Mouse (Mus musculus) urinary bladder, adult 18-20 months (tissue): ENCODE data around the gene Ube2k.

ENCODE experiments used
- DNase-seq, 2 experiments: peaks; one replicate each; pipeline ENCODE4 v3.0.0; 2022; ENCODE audit warnings: low spot score in 2 of 2, mixed read lengths in 2 of 2

Gene Ube2k

GRCm38 (mm10) chr5:65538121-65538520, 1.1 kb downstream of the Ube2k start:
- no peak for DNase-seq

- DNase-seq: no peak
These were observed 1.8 kb downstream of the Ube2k start for GRCm38 (mm10) chr5:65538829-65539228.

GRCm38 (mm10) chr5:65539786-65540185, 2.8 kb downstream of the Ube2k start:
- no peak for DNase-seq

GRCm38 (mm10) chr5:65541889-65542288, 4.9 kb downstream of the Ube2k start:
- DNase-seq: no peak

GRCm38 (mm10) chr5:65543491-65543890, 6.5 kb downstream of the Ube2k start:
- no peak for DNase-seq

GRCm38 (mm10) chr5:65544616-65545015, 7.6 kb downstream of the Ube2k start:
- no peak for DNase-seq

GRCm38 (mm10) chr5:65549677-65550076, 12.6 kb downstream of the Ube2k start:
- DNase-seq: no peak

- DNase-seq: no peak
These were observed 20.1 kb downstream of the Ube2k start for GRCm38 (mm10) chr5:65557109-65557508.

- DNase-seq: no peak
These were observed 24.3 kb downstream of the Ube2k start for GRCm38 (mm10) chr5:65561125-65561893.

GRCm38 (mm10) chr5:65565486-65565885, 28.5 kb downstream of the Ube2k start:
- DNase-seq: no peak

- no peak for DNase-seq
These were observed 37.8 kb downstream of the Ube2k start for GRCm38 (mm10) chr5:65574876-65575275.

GRCm38 (mm10) chr5:65575896-65576295, 38.9 kb downstream of the Ube2k start:
- DNase-seq: no peak

- no peak for DNase-seq
These were observed 41.5 kb downstream of the Ube2k start for GRCm38 (mm10) chr5:65578545-65578944.

- DNase-seq: no peak
These were observed 49.3 kb downstream of the Ube2k start for GRCm38 (mm10) chr5:65586291-65586690.

GRCm38 (mm10) chr5:65590199-65590598, 53.2 kb downstream of the Ube2k start:
- DNase-seq: no peak

- no peak for DNase-seq
These were observed 55.4 kb downstream of the Ube2k start for GRCm38 (mm10) chr5:65592421-65592820.

- DNase-seq: no peak
These were observed 62.6 kb downstream of the Ube2k start for GRCm38 (mm10) chr5:65599681-65600080.

GRCm38 (mm10) chr5:65606820-65607219, 69.8 kb downstream of the Ube2k start:
- DNase-seq: no peak

- DNase-seq: no peak
These were observed 72.7 kb downstream of the Ube2k start for GRCm38 (mm10) chr5:65609769-65610168.

- no peak for DNase-seq
These were observed 73.5 kb downstream of the Ube2k start for GRCm38 (mm10) chr5:65610541-65610940.

- DNase-seq: no peak
These were observed 76.3 kb downstream of the Ube2k start for GRCm38 (mm10) chr5:65613152-65613924.

- no peak for DNase-seq
These were observed 87.3 kb downstream of the Ube2k start for GRCm38 (mm10) chr5:65624340-65624739.

- no peak for DNase-seq
These were observed 101.9 kb downstream of the Ube2k start for GRCm38 (mm10) chr5:65638896-65639295.
